Mouse (Mus musculus): ENCODE measurements around the gene Gm9803.

DNA sequence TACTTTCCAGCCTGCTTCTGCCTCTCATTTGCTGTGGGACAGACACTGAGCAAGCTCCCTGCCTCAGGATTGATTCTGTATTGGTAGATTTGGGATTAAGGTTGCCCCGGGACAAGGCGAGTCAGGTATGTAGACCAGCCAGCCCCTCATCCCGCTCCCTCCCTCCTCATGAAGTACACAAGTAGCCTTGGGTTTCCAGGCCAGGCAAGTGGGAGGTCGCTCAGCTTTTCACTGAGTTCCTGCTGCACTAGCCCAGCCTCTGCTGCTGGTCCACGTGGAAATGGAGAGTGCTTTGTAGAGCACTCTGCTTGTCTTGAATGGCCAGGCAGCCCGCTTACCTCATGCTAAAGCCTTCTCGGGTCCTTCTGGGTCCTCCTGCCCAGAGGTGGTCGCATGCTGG lies 33.9 kb upstream of the Gm9803 start:
- TF ChIP-seq GATA1 (IDR thresholded peaks at IDR 0.05; ENCODE audit: low read length) (no peak), TAL1 (IDR thresholded peaks at IDR 0.05; ENCODE audit: low read length) (no peak)
